Mouse (Mus musculus): ENCODE results near the gene Cirbp.

Cirbp gene

DNA sequence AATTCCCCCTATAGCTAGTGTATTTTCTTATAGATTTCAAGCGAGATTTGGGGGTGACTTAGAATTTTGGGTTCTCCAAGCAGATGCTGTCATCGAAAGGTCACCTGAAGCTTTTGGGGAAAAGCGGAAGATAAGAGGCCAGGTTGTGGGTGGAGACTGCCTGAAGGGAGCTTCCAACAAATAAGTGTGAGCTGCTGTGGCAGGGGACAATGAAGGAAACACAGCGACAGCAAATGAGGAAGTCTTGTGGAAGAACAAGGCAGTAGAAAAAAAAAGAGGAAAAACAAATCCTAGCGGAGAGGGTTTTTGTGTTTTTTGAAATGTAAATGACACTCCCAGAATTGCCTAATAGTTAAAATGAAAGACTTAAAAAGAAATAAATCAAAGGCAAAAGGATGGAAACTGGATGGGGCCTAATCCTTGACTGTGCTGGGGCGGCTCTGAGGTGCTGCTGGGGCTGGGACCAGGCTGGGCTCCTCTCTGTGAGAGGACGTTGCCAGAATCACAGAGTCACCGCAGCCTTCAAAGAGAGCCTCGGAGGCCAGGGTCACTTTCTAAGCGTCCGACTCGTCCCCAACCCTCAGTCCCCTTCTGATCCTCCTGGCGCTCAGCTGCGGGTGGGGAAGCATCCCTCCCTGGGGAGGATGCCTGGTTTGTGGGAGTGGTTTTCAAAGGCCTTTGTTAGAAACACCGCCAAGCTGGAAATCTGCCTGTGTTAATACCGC is 49.4 kb downstream of the Cirbp start:
- no peak for DNase-seq (ENCODE audit: low read depth)

DNA sequence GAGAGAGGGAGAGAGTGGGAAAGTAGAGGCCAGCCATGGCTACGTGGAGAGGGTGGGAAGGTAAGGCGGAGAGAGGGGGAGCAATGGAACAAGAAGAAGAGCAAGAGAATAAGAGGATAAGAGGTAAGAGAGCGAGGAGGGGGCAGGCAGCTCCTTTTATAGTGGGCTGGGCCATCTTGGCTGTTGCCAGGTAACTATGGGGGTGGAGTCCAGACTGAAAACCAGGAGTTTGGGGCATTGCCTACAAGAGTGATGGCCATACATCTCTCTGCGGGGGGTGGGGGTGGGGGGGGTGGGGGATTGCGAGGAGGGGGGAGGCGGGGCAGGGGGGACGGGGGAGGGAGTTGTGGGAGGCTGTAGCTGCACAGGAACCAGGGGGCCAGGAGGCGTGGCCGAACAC is 54.9 kb downstream of the Cirbp start:
- no peak for DNase-seq (ENCODE audit: low read depth)
